Mouse (Mus musculus): Measurements from ENCODE around the gene Gm28047. TPM values are rescaled to one million over a fixed set of nuclear protein-coding genes. Genes with fewer than 3 reads are reported as not detected.

Gene Gm28047
- polyA plus RNA-seq, 1 experiment from 2014 or later, result not detected

GRCm38 (mm10) chr15:102576972-102577371, 47.9 kb downstream of the Gm28047 start:
- H3K27ac ChIP-seq (ENCODE audit: low read depth, low read length), result no peak overlapping the region
- H3K36me3 ChIP-seq (ENCODE audit: control insufficient read depth, insufficient read depth, low read length), result no peaks in the 10 kb centered on the region
- H3K4me2 ChIP-seq (ENCODE audit: low read length), result no peak overlapping the region
- no peaks in the 10 kb centered on the region for H3K27me3 ChIP-seq (replicated peaks; ENCODE audit: control insufficient read depth, insufficient read depth, low read length)
- 0 out of 2 replicates have a peak, but pooled peaks have one; percentile 46 for ATAC-seq
- no peak overlapping the region for H3K4me3 ChIP-seq (ENCODE audit: low read depth, low read length)
- 39% methylated on average over 1 of the region's 1 CpGs for WGBS
- peak; percentile 48 for DNase-seq (ENCODE audit: low spot score)
- no peak overlapping the region for H3K9ac ChIP-seq (ENCODE audit: low read length)
- no peaks in the 10 kb centered on the region for H3K9me3 ChIP-seq (replicated peaks; ENCODE audit: control insufficient read depth, low read length)
- H3K4me1 ChIP-seq (ENCODE audit: control insufficient read depth, insufficient read depth, low read length), result peaks cover 6% of the 10 kb centered on the region; the same call in 1 of the 2 replicates

DNA sequence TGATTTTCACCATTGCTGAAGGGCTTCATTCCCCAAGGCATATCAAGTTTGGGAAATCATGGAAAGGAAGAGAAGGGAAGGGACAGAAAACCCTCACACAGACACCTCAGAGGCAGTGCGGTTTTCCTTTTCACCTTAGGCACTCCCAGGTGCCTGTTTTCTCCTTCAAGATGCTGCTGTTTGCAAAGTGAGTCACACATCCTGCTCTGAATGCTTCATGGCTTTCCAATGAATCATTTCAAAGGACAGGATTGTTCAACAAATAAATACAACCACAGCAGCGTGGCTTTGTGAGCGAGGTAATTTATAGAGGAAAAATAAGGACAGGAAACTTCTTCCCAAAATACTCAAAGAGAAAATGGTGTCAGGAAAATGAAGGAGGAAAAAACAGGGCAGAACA, 52.8 kb downstream of the Gm28047 start:
- H3K27me3 ChIP-seq (replicated peaks; ENCODE audit: control insufficient read depth, insufficient read depth, low read length), result no peaks in the 10 kb centered on the region
- WGBS, result 90% methylated on average over 3 of the region's 3 CpGs
- H3K27ac ChIP-seq (ENCODE audit: low read depth, low read length), result no peak overlapping the region
- ATAC-seq (no peak), DNase-seq (ENCODE audit: low spot score) (no peak)
- no peak overlapping the region for H3K9ac ChIP-seq (ENCODE audit: low read length)
- no peak overlapping the region for H3K4me2 ChIP-seq (ENCODE audit: low read length)
- no peaks in the 10 kb centered on the region for H3K9me3 ChIP-seq (replicated peaks; ENCODE audit: control insufficient read depth, low read length)
- peaks cover 3% of the 10 kb centered on the region; the same call in 1 of the 2 replicates for H3K4me1 ChIP-seq (ENCODE audit: control insufficient read depth, insufficient read depth, low read length)
- H3K4me3 ChIP-seq (ENCODE audit: low read depth, low read length), result no peak overlapping the region
- H3K36me3 ChIP-seq (ENCODE audit: control insufficient read depth, insufficient read depth, low read length), result no peaks in the 10 kb centered on the region

DNA sequence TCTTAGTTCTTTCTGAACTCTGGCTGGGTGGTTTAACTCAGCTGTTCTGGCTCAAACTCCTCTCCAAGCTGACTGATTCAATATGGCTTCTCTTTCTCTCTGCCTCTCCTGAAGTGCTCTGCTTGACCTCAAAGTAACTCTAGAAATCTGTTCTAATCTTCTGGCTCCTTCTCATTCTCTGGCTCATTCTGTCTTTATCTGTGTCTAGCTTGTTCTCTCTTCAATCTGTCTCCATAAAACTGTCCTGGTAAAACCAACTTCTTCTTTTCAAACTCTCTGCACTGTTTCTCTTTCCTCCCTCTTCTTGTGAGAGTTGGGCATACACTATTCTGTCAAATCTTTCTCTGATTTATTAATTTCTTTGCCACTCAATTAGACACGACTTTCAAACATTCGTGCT, 57.0 kb downstream of the Gm28047 start:
- DNase-seq (ENCODE audit: low spot score) (no peak), ATAC-seq (no peak)
- Histone ChIP-seq H3K36me3 (ENCODE audit: control insufficient read depth, insufficient read depth, low read length) (0 out of 2 replicates have a peak, but pooled peaks cover 4% of the 10 kb centered on the region), H3K4me2 (ENCODE audit: low read length) (no peak overlapping the region), H3K9me3 (replicated peaks; ENCODE audit: control insufficient read depth, low read length) (no peaks in the 10 kb centered on the region), H3K9ac (ENCODE audit: low read length) (no peak overlapping the region), H3K4me1 (ENCODE audit: control insufficient read depth, insufficient read depth, low read length) (no peaks in the 10 kb centered on the region), H3K27ac (ENCODE audit: low read depth, low read length) (no peak overlapping the region), H3K4me3 (ENCODE audit: low read depth, low read length) (no peak overlapping the region), H3K27me3 (replicated peaks; ENCODE audit: control insufficient read depth, insufficient read depth, low read length) (no peaks in the 10 kb centered on the region)
- WGBS, result 90% methylated on average over 2 of the region's 2 CpGs

- no peak overlapping the region for H3K9ac ChIP-seq (ENCODE audit: low read length)
- no peak overlapping the region for H3K27ac ChIP-seq (ENCODE audit: low read depth, low read length)
- no peaks in the 10 kb centered on the region for H3K4me1 ChIP-seq (ENCODE audit: control insufficient read depth, insufficient read depth, low read length)
- H3K4me3 ChIP-seq (ENCODE audit: low read depth, low read length), result no peak overlapping the region
- no peak overlapping the region for H3K4me2 ChIP-seq (ENCODE audit: low read length)
- no peak for DNase-seq (ENCODE audit: low spot score)
- no peaks in the 10 kb centered on the region for H3K27me3 ChIP-seq (replicated peaks; ENCODE audit: control insufficient read depth, insufficient read depth, low read length)
- H3K9me3 ChIP-seq (replicated peaks; ENCODE audit: control insufficient read depth, low read length), result no peaks in the 10 kb centered on the region
- 0 out of 2 replicates have a peak, but pooled peaks cover 10% of the 10 kb centered on the region for H3K36me3 ChIP-seq (ENCODE audit: control insufficient read depth, insufficient read depth, low read length)
- no peak for ATAC-seq
- 69% methylated on average over 5 of the region's 5 CpGs for WGBS
These were observed 61.2 kb downstream of the Gm28047 start for GRCm38 (mm10) chr15:102563681-102564080.

DNA sequence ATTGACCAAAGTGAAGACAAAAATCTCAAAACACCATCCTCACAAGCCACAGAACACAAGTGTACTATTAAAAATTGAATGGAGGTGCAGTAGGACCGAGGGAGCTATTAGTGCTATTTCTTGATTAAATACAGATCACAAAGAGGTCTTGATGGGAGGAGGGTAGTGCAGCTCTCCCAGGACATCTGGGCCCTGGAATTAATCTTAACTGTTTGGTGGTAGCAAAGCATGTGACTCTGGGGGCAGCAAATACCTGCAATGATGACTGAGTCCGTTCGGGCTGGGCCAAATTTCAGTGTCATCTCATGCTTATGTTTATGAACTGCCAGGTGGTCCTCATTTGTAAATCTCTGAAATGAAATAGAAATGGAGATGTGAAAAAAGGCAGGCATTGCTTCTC, 61.8 kb downstream of the Gm28047 start:
- no peak for DNase-seq (ENCODE audit: low spot score)
- no peaks in the 10 kb centered on the region for H3K27me3 ChIP-seq (replicated peaks; ENCODE audit: control insufficient read depth, insufficient read depth, low read length)
- H3K27ac ChIP-seq (ENCODE audit: low read depth, low read length), result no peak overlapping the region
- H3K36me3 ChIP-seq (ENCODE audit: control insufficient read depth, insufficient read depth, low read length), result 0 out of 2 replicates have a peak, but pooled peaks cover 10% of the 10 kb centered on the region
- H3K4me3 ChIP-seq (ENCODE audit: low read depth, low read length), result no peak overlapping the region
- no peaks in the 10 kb centered on the region for H3K9me3 ChIP-seq (replicated peaks; ENCODE audit: control insufficient read depth, low read length)
- H3K9ac ChIP-seq (ENCODE audit: low read length), result no peak overlapping the region
- no peaks in the 10 kb centered on the region for H3K4me1 ChIP-seq (ENCODE audit: control insufficient read depth, insufficient read depth, low read length)
- H3K4me2 ChIP-seq (ENCODE audit: low read length), result no peak overlapping the region
- ATAC-seq, result no peak
- 83% methylated on average over 3 of the region's 3 CpGs for WGBS

- H3K27me3 ChIP-seq (replicated peaks; ENCODE audit: control insufficient read depth, insufficient read depth, low read length), result no peaks in the 10 kb centered on the region
- no peak overlapping the region for H3K4me2 ChIP-seq (ENCODE audit: low read length)
- H3K36me3 ChIP-seq (ENCODE audit: control insufficient read depth, insufficient read depth, low read length), result 0 out of 2 replicates have a peak, but pooled peaks cover 10% of the 10 kb centered on the region
- 0 out of 2 replicates have a peak overlapping the region, but pooled peaks have one; percentile 23 for H3K27ac ChIP-seq (ENCODE audit: low read depth, low read length)
- H3K9me3 ChIP-seq (replicated peaks; ENCODE audit: control insufficient read depth, low read length), result no peaks in the 10 kb centered on the region
- H3K9ac ChIP-seq (ENCODE audit: low read length), result no peak overlapping the region
- 88% methylated on average over 1 of the region's 1 CpGs for WGBS
- no peaks in the 10 kb centered on the region for H3K4me1 ChIP-seq (ENCODE audit: control insufficient read depth, insufficient read depth, low read length)
- no peak overlapping the region for H3K4me3 ChIP-seq (ENCODE audit: low read depth, low read length)
- ATAC-seq (no peak), DNase-seq (ENCODE audit: low spot score) (no peak)
These were observed 62.4 kb downstream of the Gm28047 start for GRCm38 (mm10) chr15:102562491-102562890.

DNA sequence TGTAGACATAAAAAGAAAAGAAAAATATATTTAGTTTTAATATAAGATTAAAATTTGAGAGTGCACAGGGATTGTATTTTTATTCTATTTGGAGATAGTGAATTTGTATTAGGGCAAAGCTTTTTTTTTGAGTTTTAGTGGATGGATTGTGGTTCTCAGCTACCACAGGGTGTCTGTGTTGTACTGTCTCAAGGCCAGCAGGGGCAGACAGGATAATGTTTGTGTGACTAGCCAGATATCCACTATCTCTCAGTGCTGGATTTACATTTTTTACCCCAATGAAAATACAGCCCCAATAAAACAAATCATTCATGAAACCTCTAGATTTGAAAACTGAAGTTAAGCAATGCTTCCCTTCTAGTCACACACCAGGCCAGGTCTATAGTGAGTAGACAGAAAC, 67.3 kb downstream of the Gm28047 start:
- Histone ChIP-seq H3K9ac (ENCODE audit: low read length) (no peak overlapping the region), H3K4me3 (ENCODE audit: low read depth, low read length) (no peak overlapping the region), H3K4me1 (ENCODE audit: control insufficient read depth, insufficient read depth, low read length) (no peaks in the 10 kb centered on the region), H3K27me3 (replicated peaks; ENCODE audit: control insufficient read depth, insufficient read depth, low read length) (no peaks in the 10 kb centered on the region), H3K36me3 (ENCODE audit: control insufficient read depth, insufficient read depth, low read length) (peaks cover 37% of the 10 kb centered on the region), H3K27ac (ENCODE audit: low read depth, low read length) (no peak overlapping the region), H3K4me2 (ENCODE audit: low read length) (no peak overlapping the region), H3K9me3 (replicated peaks; ENCODE audit: control insufficient read depth, low read length) (no peaks in the 10 kb centered on the region)
- DNase-seq (ENCODE audit: low spot score) (no peak), ATAC-seq (no peak)

DNA sequence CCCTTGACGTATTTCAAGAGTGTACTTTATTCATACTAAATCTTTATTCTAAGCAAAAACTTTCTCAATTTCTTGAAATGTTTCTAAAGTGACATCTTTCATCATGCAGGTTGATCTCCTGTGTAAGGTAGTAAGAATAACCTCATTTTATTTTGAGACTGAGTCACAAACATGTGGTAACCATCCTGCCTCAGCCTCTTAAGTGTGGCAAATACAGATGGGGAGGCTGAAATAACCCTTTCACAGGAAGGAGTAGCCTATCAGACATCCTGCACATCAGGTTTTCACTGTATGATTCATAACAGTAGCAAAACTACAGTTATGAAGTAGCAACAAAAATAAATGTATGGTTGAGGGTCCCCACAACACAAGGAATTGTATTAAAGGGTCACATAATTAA, 69.3 kb downstream of the Gm28047 start:
- DNase-seq (ENCODE audit: low spot score) (no peak), ATAC-seq (no peak)
- Histone ChIP-seq H3K27me3 (replicated peaks; ENCODE audit: control insufficient read depth, insufficient read depth, low read length) (no peaks in the 10 kb centered on the region), H3K27ac (ENCODE audit: low read depth, low read length) (no peak overlapping the region), H3K4me3 (ENCODE audit: low read depth, low read length) (no peak overlapping the region), H3K9ac (ENCODE audit: low read length) (no peak overlapping the region), H3K9me3 (replicated peaks; ENCODE audit: control insufficient read depth, low read length) (no peaks in the 10 kb centered on the region), H3K36me3 (ENCODE audit: control insufficient read depth, insufficient read depth, low read length) (peaks cover 45% of the 10 kb centered on the region), H3K4me1 (ENCODE audit: control insufficient read depth, insufficient read depth, low read length) (no peaks in the 10 kb centered on the region), H3K4me2 (ENCODE audit: low read length) (no peak overlapping the region)
- 91% methylated on average over 1 of the region's 1 CpGs for WGBS

DNA sequence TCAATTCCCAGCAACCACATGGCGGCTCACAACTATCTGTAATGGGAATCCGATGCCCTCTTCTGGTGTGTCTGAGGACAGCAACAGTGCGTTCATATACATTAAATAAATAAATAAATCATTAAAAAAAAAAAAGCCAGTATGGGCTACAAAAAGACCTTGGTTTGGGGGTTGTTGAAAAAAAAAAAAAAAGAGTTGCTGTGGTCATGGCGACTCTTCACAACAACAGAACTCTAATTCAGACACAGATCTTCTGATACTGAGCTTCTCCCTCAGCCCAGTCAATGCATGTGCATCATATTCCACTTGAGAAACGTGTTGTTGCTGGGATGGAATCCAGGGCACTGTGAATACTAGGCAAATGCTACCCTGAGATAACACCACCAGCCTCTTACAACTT, 72.3 kb downstream of the Gm28047 start:
- Histone ChIP-seq H3K4me1 (ENCODE audit: control insufficient read depth, insufficient read depth, low read length) (peaks cover under 1% of the 10 kb centered on the region; the same call in 1 of the 2 replicates), H3K4me3 (ENCODE audit: low read depth, low read length) (no peak overlapping the region), H3K4me2 (ENCODE audit: low read length) (no peak overlapping the region), H3K27me3 (replicated peaks; ENCODE audit: control insufficient read depth, insufficient read depth, low read length) (no peaks in the 10 kb centered on the region), H3K9me3 (replicated peaks; ENCODE audit: control insufficient read depth, low read length) (no peaks in the 10 kb centered on the region), H3K36me3 (ENCODE audit: control insufficient read depth, insufficient read depth, low read length) (peaks cover 45% of the 10 kb centered on the region), H3K27ac (ENCODE audit: low read depth, low read length) (no peak overlapping the region), H3K9ac (ENCODE audit: low read length) (no peak overlapping the region)
- WGBS, result 95% methylated on average over 5 of the region's 5 CpGs
- DNase-seq (ENCODE audit: low spot score) (no peak), ATAC-seq (no peak)

All from forebrain, embryonic 14.5 days (tissue).